Mouse (Mus musculus): ENCODE data around the gene Clic1. TPM values are rescaled to one million over a fixed set of nuclear protein-coding genes. Genes with fewer than 3 reads are reported as not detected.

Gene Clic1
- polyA plus RNA-seq (2014; fragmentation: Nextera tagmentation; extraction: Ambion mirVana): 17.7 and 22.8 TPM in 2 replicates

DNA sequence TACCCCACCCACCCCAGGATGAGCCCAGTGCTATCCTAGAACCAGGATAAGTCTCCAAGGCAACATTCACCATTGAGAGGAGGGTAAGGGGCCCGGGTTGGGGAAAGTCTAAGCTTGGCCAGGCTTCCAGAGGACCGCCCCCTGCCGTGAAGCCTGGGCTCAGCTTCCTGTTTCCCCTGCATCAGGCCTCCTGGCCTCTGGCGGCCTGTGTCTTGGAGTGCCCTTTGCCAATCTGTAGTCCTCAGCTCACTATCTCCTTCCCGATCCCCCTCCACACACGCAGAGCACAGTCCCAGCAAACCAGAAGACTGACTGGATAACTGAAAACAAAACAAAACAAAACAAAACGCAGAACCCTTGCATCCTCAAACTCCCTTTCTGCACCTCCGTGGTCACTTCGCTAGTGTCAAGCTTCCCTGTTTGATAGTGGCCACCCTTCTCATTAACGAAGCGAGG, at the start of gene Clic1:
Gene Clic1, plus strand, starts transcription at position 406 of the 456 bp plus-strand sequence.
- Histone ChIP-seq H3K4me2 (ENCODE audit: low read length) (peak within 1 kb of the TSS; percentile 59), H3K4me3 (replicated peaks; ENCODE audit: low read depth, low read length) (peak within 1 kb of the TSS; percentile 32), H3K27me3 (ENCODE audit: control insufficient read depth, insufficient read depth, low read length) (no peaks in the 10 kb centered on the region), H3K9me3 (ENCODE audit: control insufficient read depth, low read length) (no peaks in the 10 kb centered on the region), H3K9ac (replicated peaks; ENCODE audit: low read length) (peak within 1 kb of the TSS; percentile 51), H3K36me3 (ENCODE audit: control insufficient read depth, insufficient read depth, low read length) (0 out of 2 replicates have a peak, but pooled peaks cover 7% of the 10 kb centered on the region), H3K27ac (replicated peaks; ENCODE audit: low read depth, low read length) (peak within 1 kb of the TSS; percentile 71), H3K4me1 (ENCODE audit: control insufficient read depth, insufficient read depth, low read length) (peaks cover 36% of the 10 kb centered on the region)
- WGBS: 5% methylated on average over 11 of the region's 11 CpGs
- no peak for ATAC-seq (ENCODE audit: low FRiP score, low TSS enrichment)
- DNase-seq: peak; percentile 81

DNA sequence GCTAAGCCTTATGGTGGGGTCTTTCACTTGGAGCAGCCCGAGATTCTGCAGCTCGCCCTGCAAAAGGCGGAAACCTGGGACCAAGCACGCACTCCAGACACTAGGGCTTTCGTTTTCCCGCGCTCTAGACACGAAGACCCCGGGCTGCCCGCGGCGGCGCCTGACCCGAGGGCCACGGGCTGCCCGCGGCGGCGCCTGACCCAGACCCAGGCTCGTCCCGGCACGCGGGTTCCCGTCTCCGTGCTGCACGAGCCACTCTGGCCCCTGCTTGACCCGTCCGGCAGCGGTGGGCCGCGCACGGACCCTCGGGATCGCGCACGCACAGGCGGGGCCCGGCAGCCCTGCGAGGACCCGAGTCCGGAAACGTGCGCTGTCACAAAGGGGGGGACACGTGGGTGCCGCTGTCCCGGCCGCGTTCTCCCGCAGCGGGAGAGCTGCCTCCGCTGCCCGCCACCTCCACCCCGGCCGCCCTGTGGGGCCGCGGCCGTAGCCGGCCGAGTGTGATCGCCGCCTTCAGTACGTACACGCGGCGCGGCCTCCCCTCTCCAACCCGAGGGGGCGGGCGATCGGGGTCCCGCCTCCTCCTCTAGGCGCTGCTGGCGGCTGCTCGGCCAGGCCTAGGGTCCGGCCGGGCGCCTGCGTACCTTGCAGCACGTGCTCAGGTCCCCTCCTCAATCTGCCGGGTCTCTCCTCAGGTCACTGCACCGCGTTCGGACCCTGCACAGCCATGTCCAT, 48.9 kb upstream of the Clic1 start, which contains the start of gene Vars:
Gene Vars, plus strand, starts transcription at position 271 of the 735 bp plus-strand sequence.
- H3K36me3 ChIP-seq (ENCODE audit: control insufficient read depth, insufficient read depth, low read length): peaks cover 20% of the 10 kb centered on the region
- under 1% methylated on average over 74 of the region's 83 CpGs for WGBS
- peak; percentile 88 for DNase-seq

GRCm38 (mm10) chr17:35001452-35002152, 48.2 kb upstream of the Clic1 start:
- no peaks in the 10 kb centered on the region for H3K9me3 ChIP-seq (ENCODE audit: control insufficient read depth, low read length)
- H3K27ac ChIP-seq (replicated peaks; ENCODE audit: low read depth, low read length): peak overlapping the region; percentile 96
- ATAC-seq (ENCODE audit: low FRiP score, low TSS enrichment) (peak; percentile 53), DNase-seq (peak; percentile 29)
- H3K4me3 ChIP-seq (replicated peaks; ENCODE audit: low read depth, low read length): peak overlapping the region; percentile 86
- H3K4me1 ChIP-seq (ENCODE audit: control insufficient read depth, insufficient read depth, low read length): peaks cover 11% of the 10 kb centered on the region
- no peaks in the 10 kb centered on the region for H3K27me3 ChIP-seq (ENCODE audit: control insufficient read depth, insufficient read depth, low read length)
- H3K36me3 ChIP-seq (ENCODE audit: control insufficient read depth, insufficient read depth, low read length): peaks cover 23% of the 10 kb centered on the region
- peak overlapping the region; percentile 92 for H3K9ac ChIP-seq (replicated peaks; ENCODE audit: low read length)
- H3K4me2 ChIP-seq (ENCODE audit: low read length): peak overlapping the region; percentile 100
- under 1% methylated on average over 35 of the region's 35 CpGs for WGBS

More for the DNA sequence above, 48.9 kb upstream of the Clic1 start, which contains the start of gene Vars:
- peak within 1 kb of the TSS; percentile 92 for H3K9ac ChIP-seq (replicated peaks; ENCODE audit: low read length)
- peak; percentile 88 for ATAC-seq (ENCODE audit: low FRiP score, low TSS enrichment)
- H3K27ac ChIP-seq (replicated peaks; ENCODE audit: low read depth, low read length): peak within 1 kb of the TSS; percentile 96
- H3K9me3 ChIP-seq (ENCODE audit: control insufficient read depth, low read length): no peaks in the 10 kb centered on the region
- H3K4me1 ChIP-seq (ENCODE audit: control insufficient read depth, insufficient read depth, low read length): peaks cover 11% of the 10 kb centered on the region
- H3K4me3 ChIP-seq (replicated peaks; ENCODE audit: low read depth, low read length): peak within 1 kb of the TSS; percentile 86
- H3K27me3 ChIP-seq (ENCODE audit: control insufficient read depth, insufficient read depth, low read length): no peaks in the 10 kb centered on the region
- H3K4me2 ChIP-seq (ENCODE audit: low read length): peak within 1 kb of the TSS; percentile 100

DNA sequence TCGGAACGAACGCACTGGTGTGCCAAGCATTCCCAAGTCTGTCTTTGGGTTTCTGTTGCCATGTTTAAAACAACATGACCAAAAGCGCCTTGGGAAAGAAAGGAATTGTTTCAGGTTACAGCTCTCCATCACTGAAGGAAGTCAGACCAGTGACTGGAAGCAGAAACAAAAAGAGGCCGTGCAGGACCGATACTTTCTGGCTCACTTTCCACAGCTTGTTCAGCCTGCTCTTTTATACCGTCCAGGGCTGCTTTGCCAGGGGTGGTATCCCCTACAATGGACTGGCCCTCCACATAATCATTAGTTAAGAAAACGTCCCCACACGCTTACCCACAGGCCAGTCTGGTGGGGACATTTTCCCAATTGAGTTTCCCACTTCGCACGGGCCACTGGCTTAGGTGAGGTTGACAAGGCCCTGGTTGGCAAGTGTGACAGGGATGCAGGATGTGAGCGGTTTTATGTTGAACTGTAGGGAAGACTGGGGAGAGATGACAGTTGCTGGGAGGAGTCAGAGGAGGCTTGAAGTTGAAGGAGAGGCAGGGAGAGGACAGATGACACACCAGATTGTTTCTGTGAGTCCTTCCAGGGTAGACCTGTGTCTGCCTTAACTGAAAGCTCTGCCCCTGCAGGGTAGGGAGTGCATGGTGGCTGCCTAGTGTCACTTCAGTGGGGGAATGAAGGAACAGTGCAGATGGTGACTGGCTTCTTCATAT, 47.5 kb upstream of the Clic1 start:
- DNase-seq: no peak
- peak overlapping the region; percentile 92 for H3K9ac ChIP-seq (replicated peaks; ENCODE audit: low read length)
- H3K4me3 ChIP-seq (replicated peaks; ENCODE audit: low read depth, low read length): peak overlapping the region; percentile 86
- H3K9me3 ChIP-seq (ENCODE audit: control insufficient read depth, low read length): no peaks in the 10 kb centered on the region
- H3K27ac ChIP-seq (replicated peaks; ENCODE audit: low read depth, low read length): no peak overlapping the region
- 9% methylated on average over 12 of the region's 12 CpGs for WGBS
- ATAC-seq (ENCODE audit: low FRiP score, low TSS enrichment): no peak
- no peaks in the 10 kb centered on the region for H3K27me3 ChIP-seq (ENCODE audit: control insufficient read depth, insufficient read depth, low read length)
- peaks cover 29% of the 10 kb centered on the region for H3K36me3 ChIP-seq (ENCODE audit: control insufficient read depth, insufficient read depth, low read length)
- H3K4me1 ChIP-seq (ENCODE audit: control insufficient read depth, insufficient read depth, low read length): peaks cover 11% of the 10 kb centered on the region
- peak overlapping the region; percentile 100 for H3K4me2 ChIP-seq (ENCODE audit: low read length)

GRCm38 (mm10) chr17:35003022-35003838, 46.5 kb upstream of the Clic1 start:
- H3K4me2 ChIP-seq (ENCODE audit: low read length): peak overlapping the region; percentile 100
- no peak overlapping the region for H3K4me3 ChIP-seq (replicated peaks; ENCODE audit: low read depth, low read length)
- H3K9ac ChIP-seq (replicated peaks; ENCODE audit: low read length): no peak overlapping the region

GRCm38 (mm10) chr17:35004075-35004717, 45.6 kb upstream of the Clic1 start:
- Histone ChIP-seq H3K4me3 (replicated peaks; ENCODE audit: low read depth, low read length) (no peak overlapping the region), H3K36me3 (ENCODE audit: control insufficient read depth, insufficient read depth, low read length) (peaks cover 42% of the 10 kb centered on the region), H3K9me3 (ENCODE audit: control insufficient read depth, low read length) (no peaks in the 10 kb centered on the region), H3K9ac (replicated peaks; ENCODE audit: low read length) (no peak overlapping the region), H3K27ac (replicated peaks; ENCODE audit: low read depth, low read length) (no peak overlapping the region), H3K27me3 (ENCODE audit: control insufficient read depth, insufficient read depth, low read length) (no peaks in the 10 kb centered on the region), H3K4me2 (ENCODE audit: low read length) (no peak overlapping the region), H3K4me1 (ENCODE audit: control insufficient read depth, insufficient read depth, low read length) (peaks cover 11% of the 10 kb centered on the region)
- WGBS: 97% methylated on average over 17 of the region's 17 CpGs
- DNase-seq: no peak
- ATAC-seq (ENCODE audit: low FRiP score, low TSS enrichment): no peak

More at GRCm38 (mm10) chr17:35003022-35003838, 46.5 kb upstream of the Clic1 start:
- no peak for DNase-seq
- peaks cover 37% of the 10 kb centered on the region for H3K36me3 ChIP-seq (ENCODE audit: control insufficient read depth, insufficient read depth, low read length)
- no peak overlapping the region for H3K27ac ChIP-seq (replicated peaks; ENCODE audit: low read depth, low read length)
- no peaks in the 10 kb centered on the region for H3K9me3 ChIP-seq (ENCODE audit: control insufficient read depth, low read length)
- H3K4me1 ChIP-seq (ENCODE audit: control insufficient read depth, insufficient read depth, low read length): peaks cover 11% of the 10 kb centered on the region
- H3K27me3 ChIP-seq (ENCODE audit: control insufficient read depth, insufficient read depth, low read length): no peaks in the 10 kb centered on the region
- ATAC-seq (ENCODE audit: low FRiP score, low TSS enrichment): no peak
- 82% methylated on average over 9 of the region's 9 CpGs for WGBS

DNA sequence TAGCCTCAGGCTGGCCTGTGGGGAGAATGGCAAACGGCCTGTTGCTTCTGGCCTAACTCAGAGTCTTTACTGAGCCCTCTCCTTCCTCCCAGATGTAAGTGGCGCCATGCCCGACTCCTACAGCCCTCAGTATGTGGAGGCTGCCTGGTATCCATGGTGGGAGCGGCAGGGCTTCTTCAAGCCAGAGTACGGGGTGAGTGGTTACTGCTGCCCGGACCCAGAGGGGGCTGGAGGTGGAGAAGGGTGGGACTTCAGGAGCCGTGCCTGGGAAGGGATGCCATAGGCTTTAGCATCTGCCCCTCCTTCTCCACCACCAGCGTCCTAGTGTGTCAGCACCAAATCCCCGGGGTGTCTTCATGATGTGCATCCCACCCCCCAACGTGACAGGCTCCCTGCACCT, 44.6 kb upstream of the Clic1 start:
- no peak overlapping the region for H3K4me2 ChIP-seq (ENCODE audit: low read length)
- H3K9ac ChIP-seq (replicated peaks; ENCODE audit: low read length): no peak overlapping the region
- peaks cover 47% of the 10 kb centered on the region for H3K36me3 ChIP-seq (ENCODE audit: control insufficient read depth, insufficient read depth, low read length)
- no peak overlapping the region for H3K27ac ChIP-seq (replicated peaks; ENCODE audit: low read depth, low read length)
- DNase-seq: no peak
- H3K9me3 ChIP-seq (ENCODE audit: control insufficient read depth, low read length): no peaks in the 10 kb centered on the region
- H3K27me3 ChIP-seq (ENCODE audit: control insufficient read depth, insufficient read depth, low read length): no peaks in the 10 kb centered on the region
- no peak for ATAC-seq (ENCODE audit: low FRiP score, low TSS enrichment)
- WGBS: 96% methylated on average over 10 of the region's 10 CpGs
- no peak overlapping the region for H3K4me3 ChIP-seq (replicated peaks; ENCODE audit: low read depth, low read length)
- H3K4me1 ChIP-seq (ENCODE audit: control insufficient read depth, insufficient read depth, low read length): peaks cover 11% of the 10 kb centered on the region
